Mouse (Mus musculus) adipocyte (in vitro differentiated cells): ENCODE data around the gene Lrpap1.
A peak's percentile ranks its signal among the peaks of the same experiment; 100 is the strongest.

Experiments
- DNase-seq: peaks from one replicate; pipeline ENCODE4 v3.0.0-alpha.2; 2016; ENCODE audit warnings: low spot score

Lrpap1 gene

GRCm38 (mm10) chr5:35104960-35105921, at the start of gene Lrpap1:
Lrpap1 (minus strand) TSS chr5:35105766.
- peak; percentile 96 for DNase-seq

GRCm38 (mm10) chr5:35149939-35150338, 44.4 kb upstream of the Lrpap1 start:
- DNase-seq: no peak

GRCm38 (mm10) chr5:35149526-35149925, 44.0 kb upstream of the Lrpap1 start:
- DNase-seq: no peak

- no peak for DNase-seq
These were observed 42.6 kb upstream of the Lrpap1 start for GRCm38 (mm10) chr5:35147963-35148767.

GRCm38 (mm10) chr5:35147155-35147962, 41.8 kb upstream of the Lrpap1 start:
- no peak for DNase-seq

GRCm38 (mm10) chr5:35146747-35147146, 41.2 kb upstream of the Lrpap1 start:
- no peak for DNase-seq

GRCm38 (mm10) chr5:35144716-35145115, 39.1 kb upstream of the Lrpap1 start:
- no peak for DNase-seq

- DNase-seq: no peak
These were observed 38.1 kb upstream of the Lrpap1 start for GRCm38 (mm10) chr5:35143460-35144245.

- no peak for DNase-seq
These were observed 37.3 kb upstream of the Lrpap1 start for GRCm38 (mm10) chr5:35142910-35143309.

- DNase-seq: no peak
These were observed 35.8 kb upstream of the Lrpap1 start for GRCm38 (mm10) chr5:35141316-35141715.

- no peak for DNase-seq
These were observed 32.6 kb upstream of the Lrpap1 start for GRCm38 (mm10) chr5:35138183-35138611.

- no peak for DNase-seq
These were observed 32.1 kb upstream of the Lrpap1 start for GRCm38 (mm10) chr5:35137510-35138182.

GRCm38 (mm10) chr5:35135903-35136302, 30.3 kb upstream of the Lrpap1 start:
- DNase-seq: no peak

- DNase-seq: peak; percentile 16
These were observed 28.7 kb upstream of the Lrpap1 start for GRCm38 (mm10) chr5:35134286-35134685.

GRCm38 (mm10) chr5:35133468-35133867, 27.9 kb upstream of the Lrpap1 start:
- no peak for DNase-seq

GRCm38 (mm10) chr5:35132278-35132980, 26.9 kb upstream of the Lrpap1 start:
- DNase-seq: no peak

- peak; percentile 84 for DNase-seq
These were observed 26.2 kb upstream of the Lrpap1 start for GRCm38 (mm10) chr5:35131773-35132172.

- no peak for DNase-seq
These were observed 25.7 kb upstream of the Lrpap1 start for GRCm38 (mm10) chr5:35131237-35131636.

GRCm38 (mm10) chr5:35129767-35130191, 24.2 kb upstream of the Lrpap1 start:
- DNase-seq: no peak

GRCm38 (mm10) chr5:35129208-35129607, 23.6 kb upstream of the Lrpap1 start:
- no peak for DNase-seq
